Mouse (Mus musculus) layer of hippocampus, adult 2 months (tissue): ENCODE measurements at regions not wholly inside any gene's neighbourhood (a gene's known extent, or its start where the extent isn't known, plus 50 kb on each side); places are given as distances from the start of the nearest gene placed in this dataset.

Experiments
- DNase-seq, 2 experiments: peaks; one replicate each; pipeline ENCODE4 v3.0.0; 2022; ENCODE audit warnings: low spot score in 2 of 2
- H3K27ac ChIP-seq: fragments of 200-600 bp; 2 replicates; pipeline ENCODE4 v1.8.1; 2022
- H3K4me3 ChIP-seq: fragments of 200-600 bp; 2 replicates; pipeline ENCODE4 v1.8.1; 2022; ENCODE audit warnings: mild to moderate bottlenecking
- CTCF ChIP-seq: fragments of 200-600 bp; conservative IDR thresholded peaks from 2 replicates; pipeline ENCODE4 v1.8.1; 2022; ENCODE audit warnings: antibody characterized with exemption, mild to moderate bottlenecking, moderate library complexity

GRCm38 (mm10) chr9:32046791-32047190, 69.1 kb upstream of the Arhgap32 start:
- DNase-seq: no peak
- Histone ChIP-seq H3K4me3 (no peak overlapping the region), H3K27ac (no peak overlapping the region)
- TF ChIP-seq CTCF: no peak

- TF ChIP-seq CTCF: no peak
- Histone ChIP-seq H3K4me3 (no peak overlapping the region), H3K27ac (peak overlapping the region; percentile 49; the same call in 1 of the 2 replicates)
- no peak for DNase-seq
These were observed 67.0 kb upstream of the Arhgap32 start for GRCm38 (mm10) chr9:32048941-32049340.

GRCm38 (mm10) chr9:32049546-32049945, 66.4 kb upstream of the Arhgap32 start:
- H3K4me3 ChIP-seq: no peak overlapping the region
- no peak for DNase-seq
- TF ChIP-seq CTCF: no peak
- no peak overlapping the region for H3K27ac ChIP-seq

- Histone ChIP-seq H3K27ac (peak overlapping the region; percentile 71), H3K4me3 (no peak overlapping the region)
- no peak for TF ChIP-seq CTCF
- DNase-seq: no peak
These were observed 61.9 kb upstream of the Arhgap32 start for GRCm38 (mm10) chr9:32053886-32054615.

- Histone ChIP-seq H3K27ac (peak overlapping the region; percentile 60; the same call in 1 of the 2 replicates), H3K4me3 (no peak overlapping the region)
- peak; percentile 49 to 76 for DNase-seq
- no peak for TF ChIP-seq CTCF
These were observed 58.4 kb upstream of the Arhgap32 start for GRCm38 (mm10) chr9:32057427-32058115.

GRCm38 (mm10) chr9:32062740-32063139, 53.2 kb upstream of the Arhgap32 start:
- 0 out of 2 replicates have a peak overlapping the region, but pooled peaks have one; percentile 83 for H3K27ac ChIP-seq
- peak in 1 of 2 experiments; percentile 48 for DNase-seq
- H3K4me3 ChIP-seq: no peak overlapping the region
- no peak for TF ChIP-seq CTCF

GRCm38 (mm10) chr9:32063541-32063940, 52.4 kb upstream of the Arhgap32 start:
- Histone ChIP-seq H3K27ac (peak overlapping the region; percentile 83), H3K4me3 (no peak overlapping the region)
- no peak for DNase-seq
- no peak for TF ChIP-seq CTCF

GRCm38 (mm10) chr9:32064007-32064550, 51.9 kb upstream of the Arhgap32 start:
- DNase-seq: peak in 1 of 2 experiments; percentile 43
- peak overlapping the region; percentile 83 for H3K27ac ChIP-seq
- TF ChIP-seq CTCF: no peak
- no peak overlapping the region for H3K4me3 ChIP-seq
